Mouse (Mus musculus): Measurements from ENCODE around the gene Boll. TPM values are rescaled to one million over a fixed set of nuclear protein-coding genes. Genes with fewer than 3 reads are reported as not detected.

Boll gene
- total RNA-seq, 2 experiments from 2014 or later: not detected

GRCm38 (mm10) chr1:55208500-55209140, 154.6 kb downstream of the Boll start:
- no peak for DNase-seq (ENCODE audit: low spot score in 2 of 2)

GRCm38 (mm10) chr1:55207561-55207960, 155.7 kb downstream of the Boll start:
- DNase-seq (ENCODE audit: low spot score in 2 of 2): no peak

GRCm38 (mm10) chr1:55205808-55206327, 157.4 kb downstream of the Boll start:
- no peak for DNase-seq (ENCODE audit: low spot score in 2 of 2)

- DNase-seq (ENCODE audit: low spot score in 2 of 2): peak; percentile 36 to 50
Observed at GRCm38 (mm10) chr1:55201850-55202752, 161.2 kb downstream of the Boll start.

GRCm38 (mm10) chr1:55198719-55199118, 164.6 kb downstream of the Boll start:
- no peak for DNase-seq (ENCODE audit: low spot score in 2 of 2)

Other genes with a start within 250 kb of the Boll start
- gene Mob4, start 232.2 kb downstream of the Boll start, total RNA-seq (2021): 10 to 100 TPM; 64.7 to 79.4 TPM
- gene Rftn2, start 136.7 kb downstream of the Boll start, total RNA-seq (2021): 10 to 100 TPM; 25.3 to 26.5 TPM
- 10 to 100 TPM; 12.5 to 13.1 TPM for gene Mars2, start 126.3 kb downstream of the Boll start, total RNA-seq (2021)
- 10 to 100 TPM; 11.7 to 12.3 TPM for gene Plcl1, start 42.5 kb upstream of the Boll start, total RNA-seq (2021)